Mouse (Mus musculus) forebrain, embryonic 16.5 days (tissue): Measurements from ENCODE around the gene Fam221a. TPM values are rescaled to one million over a fixed set of nuclear protein-coding genes. Genes with fewer than 3 reads are reported as not detected.

ENCODE experiments used
- ATAC-seq: fragments of 200-750 bp; cut with Nextera tagmentation; 2 replicates; pipeline ENCODE4 v1.8.0; 2017; ENCODE audit warnings: mild to moderate bottlenecking, moderate library complexity
- H3K27ac ChIP-seq: fragments of 300-500 bp; sonication (generic); 2 replicates; pipeline ENCODE4 v1.5.1; 2014; ENCODE audit warnings: low read length, control low read depth
- H3K27me3 ChIP-seq: fragments of 300-500 bp; sonication (generic); replicated peaks from 2 replicates; pipeline ENCODE4 v1.6.1; 2014; ENCODE audit warnings: low read length; ENCODE audit not compliant: control insufficient read depth, insufficient read depth
- H3K36me3 ChIP-seq: fragments of 300-500 bp; sonication (generic); 2 replicates; pipeline ENCODE4 v1.6.1; 2014; ENCODE audit not compliant: control insufficient read depth, insufficient read depth
- H3K4me1 ChIP-seq: fragments of 300-500 bp; sonication (generic); replicated peaks from 2 replicates; pipeline ENCODE4 v1.6.1; 2014; ENCODE audit warnings: low read length; ENCODE audit not compliant: control insufficient read depth, insufficient read depth
- H3K4me2 ChIP-seq: fragments of 300-500 bp; sonication (generic); 2 replicates; pipeline ENCODE4 v1.6.1; 2014; ENCODE audit warnings: mild to moderate bottlenecking, low read length, control low read depth
- H3K4me3 ChIP-seq: fragments of 300-500 bp; sonication (generic); replicated peaks from 2 replicates; pipeline ENCODE4 v1.5.1; 2014; ENCODE audit warnings: mild to moderate bottlenecking, low read length, control low read depth
- H3K9ac ChIP-seq: fragments of 300-500 bp; sonication (generic); replicated peaks from 2 replicates; pipeline ENCODE4 v1.6.1; 2014; ENCODE audit warnings: low read depth, low read length, control low read depth
- H3K9me3 ChIP-seq: fragments of 300-500 bp; sonication (generic); 2 replicates; pipeline ENCODE4 v1.6.1; 2016; ENCODE audit warnings: low read length; ENCODE audit not compliant: control insufficient read depth
- WGBS: fragments of 180-500 bp; shearing (Covaris S2); extraction: QIAGEN DNeasy Blood & Tissue Kit; methylation state at CpG from one replicate; pipeline ENCODE4 v1.1.7; 2014; 5-methylcytosine and 5-hydroxymethylcytosine counted together
- polyA plus RNA-seq: library from polyadenylated mRNA; unstranded; fragments of >200 nt; fragmentation: Nextera tagmentation; extraction: Ambion mirVana; gene quantifications from 2 replicates; pipeline ENCODE4 v1.2.1, GENCODE M21; 2015

The Fam221a gene
- polyA plus RNA-seq, 1 experiment from 2014 or later = 5.6 TPM

DNA sequence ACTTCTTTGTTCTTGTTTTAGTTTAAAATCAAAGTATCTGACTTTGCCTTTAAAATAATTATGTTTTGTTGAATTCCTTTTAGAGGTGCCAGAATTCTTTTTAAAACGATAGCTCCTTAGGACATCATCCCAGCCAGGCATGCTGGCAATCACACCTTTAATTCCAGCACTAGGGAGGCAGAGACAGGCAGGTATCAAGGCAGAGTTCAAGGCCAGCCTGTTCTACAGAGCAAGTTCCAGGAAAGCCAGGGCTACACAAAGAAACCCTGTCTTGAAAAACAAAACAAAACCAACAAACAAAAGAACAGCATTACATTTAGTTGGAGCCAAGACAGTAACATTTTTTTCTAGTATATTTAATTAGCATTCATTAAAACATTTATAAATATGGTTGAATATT, 48.4 kb downstream of the Fam221a start:
- no peak overlapping the region for H3K27ac ChIP-seq
- no peak overlapping the region for H3K9ac ChIP-seq
- H3K4me1 ChIP-seq = no peaks in the 10 kb centered on the region
- no peak overlapping the region for H3K4me3 ChIP-seq
- no peaks in the 10 kb centered on the region for H3K36me3 ChIP-seq
- no peaks in the 10 kb centered on the region for H3K27me3 ChIP-seq
- H3K4me2 ChIP-seq = no peak overlapping the region
- H3K9me3 ChIP-seq = no peaks in the 10 kb centered on the region
- no peak for ATAC-seq
- 69% methylated on average over 1 of the region's 1 CpGs for WGBS

DNA sequence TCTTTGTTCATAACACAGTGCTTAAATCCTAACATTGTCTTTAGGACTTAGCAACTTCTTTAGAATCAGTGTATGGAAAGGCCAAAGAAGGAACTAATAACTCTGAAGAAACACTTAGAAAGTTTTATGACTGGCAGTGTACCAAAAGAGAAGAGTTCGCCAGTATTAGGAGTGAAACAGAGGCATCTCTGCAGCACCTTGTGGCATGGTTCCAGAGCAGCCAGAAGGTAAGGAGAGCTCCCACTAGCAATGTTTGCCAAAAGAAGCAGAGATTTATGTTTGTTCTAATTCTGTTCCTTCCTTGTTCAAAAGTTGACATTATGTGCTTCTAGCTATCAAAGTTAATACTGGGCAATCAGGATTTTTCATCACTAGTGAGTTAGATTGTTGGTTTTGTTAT, 69.8 kb downstream of the Fam221a start:
- WGBS = 77% methylated on average over 1 of the region's 1 CpGs
- Histone ChIP-seq H3K27me3 (no peaks in the 10 kb centered on the region), H3K4me1 (no peaks in the 10 kb centered on the region), H3K27ac (no peak overlapping the region), H3K9ac (no peak overlapping the region), H3K36me3 (no peaks in the 10 kb centered on the region), H3K4me3 (no peak overlapping the region), H3K4me2 (no peak overlapping the region), H3K9me3 (no peaks in the 10 kb centered on the region)
- no peak for ATAC-seq

Other genes starting within 250 kb of the Fam221a start
- gene Igf2bp3, start 152.8 kb upstream of the Fam221a start, polyA plus RNA-seq = 34.1 and 39.0 TPM in 2 replicates
- gene Tra2a, start 103.7 kb upstream of the Fam221a start, polyA plus RNA-seq = 154 and 163 TPM in 2 replicates
- gene Ccdc126, start 48.5 kb upstream of the Fam221a start, polyA plus RNA-seq = 10.3 and 12.4 TPM in 2 replicates
- gene Stk31, start 27.9 kb downstream of the Fam221a start, polyA plus RNA-seq = not detected in 2 replicates